Mouse (Mus musculus): ENCODE measurements around the gene Znrf2. TPM values are rescaled to one million over a fixed set of nuclear protein-coding genes. Genes with fewer than 3 reads are reported as not detected.

Gene Znrf2
- total and polyA plus RNA-seq, 3 experiments: 16.0 to 26.9 (median 18.3) TPM

GRCm38 (mm10) chr6:54883424-54883823 lies 66.7 kb downstream of the Znrf2 start:
- no peak overlapping the region for H3K27ac ChIP-seq (ENCODE audit: insufficient read depth, low read depth)
- no peak for TF ChIP-seq USF2 (conservative IDR thresholded peaks at IDR 0.05; ENCODE audit: low read depth, low read length)
- no peak for TF ChIP-seq JUND (conservative IDR thresholded peaks at IDR 0.05; ENCODE audit: low read depth, low read length)
- no peak for TF ChIP-seq ZC3H11A (IDR thresholded peaks at IDR 0.05; ENCODE audit: low read depth, low read length)
- no peak for TF ChIP-seq NELFE (IDR thresholded peaks at IDR 0.05; ENCODE audit: low read depth, low read length)
- TF ChIP-seq CHD2 (IDR thresholded peaks at IDR 0.05; ENCODE audit: low read length): no peak
- no peak for TF ChIP-seq E2F4 (IDR thresholded peaks at IDR 0.05; ENCODE audit: insufficient replicate concordance, low read depth, low read length)
- no peak for TF ChIP-seq SIN3A (IDR thresholded peaks at IDR 0.05; ENCODE audit: low read length)
- TF ChIP-seq ZKSCAN1 (IDR thresholded peaks at IDR 0.05; ENCODE audit: borderline replicate concordance, low read depth, low read length): no peak
- no peak for TF ChIP-seq MEF2A (IDR thresholded peaks at IDR 0.05; ENCODE audit: borderline replicate concordance, low read depth, low read length)
- TF ChIP-seq RCOR1 (conservative IDR thresholded peaks at IDR 0.05; ENCODE audit: low read depth, low read length): no peak
- TF ChIP-seq CHD1 (IDR thresholded peaks at IDR 0.05; ENCODE audit: low read depth, low read length): no peak
- no peak for TF ChIP-seq PAX5 (IDR thresholded peaks at IDR 0.05; ENCODE audit: low read length)
- TF ChIP-seq ZMIZ1 (IDR thresholded peaks at IDR 0.05; ENCODE audit: low read depth, low read length): no peak
- TF ChIP-seq MAX (IDR thresholded peaks at IDR 0.05; ENCODE audit: low read length): no peak
- TF ChIP-seq POLR2A (IDR thresholded peaks at IDR 0.05; ENCODE audit: low read depth, low read length): no peak
- no peak for TF ChIP-seq MAFK (IDR thresholded peaks at IDR 0.05; ENCODE audit: insufficient replicate concordance, low read length)
- no peak for TF ChIP-seq TBP (conservative IDR thresholded peaks at IDR 0.05; ENCODE audit: low read depth, low read length)
- TF ChIP-seq HCFC1 (IDR thresholded peaks at IDR 0.05; ENCODE audit: low read depth, low read length): no peak
- H3K4me3 ChIP-seq (replicated peaks in 1 of 3; ENCODE audit: low read depth in 2 of 3, low read length in 2 of 3, poor library complexity in 1 of 3): no peak overlapping the region
- H3K27me3 ChIP-seq (replicated peaks): no peaks in the 10 kb centered on the region
- H3K36me3 ChIP-seq (replicated peaks in 1 of 2; ENCODE audit: control insufficient read depth in 1 of 2, insufficient read depth in 1 of 2, low read length in 1 of 2): peaks cover 2 to 51% of the 10 kb centered on the region in 2 experiments
- peaks cover 0 to 22% of the 10 kb centered on the region in 2 experiments; a peak in 2 of 4 replicates for H3K4me1 ChIP-seq (ENCODE audit: control insufficient read depth in 1 of 2, insufficient read depth in 2 of 2)
- DNase-seq (ENCODE audit: extremely low read depth): no peak
- dilution Hi-C loops (cut with MboI; ENCODE audit: extremely low pct_ligation_motif_present, extremely low pct_unique_long_range_greater_than_20kb, low sequenced_read_pairs) (no loop called here), in situ Hi-C loops (cut with MboI; ENCODE audit: low pct_ligation_motif_present, low pct_unique_long_range_greater_than_20kb, low sequenced_read_pairs) (no loop called here)
- H3K4me2 ChIP-seq (ENCODE audit: insufficient read depth, low read depth, poor library complexity, severe bottlenecking): no peak overlapping the region
- H3K9ac ChIP-seq (ENCODE audit: insufficient read depth, low read depth): no peak overlapping the region
- H3K79me2 ChIP-seq (replicated peaks; ENCODE audit: control insufficient read depth, extremely low read depth, insufficient read depth, poor library complexity, severe bottlenecking): no peaks in the 10 kb centered on the region
- H3K9me3 ChIP-seq (replicated peaks; ENCODE audit: low read length): no peaks in the 10 kb centered on the region

- Histone ChIP-seq H3K36me3 (replicated peaks in 1 of 2; ENCODE audit: control insufficient read depth in 1 of 2, insufficient read depth in 1 of 2, low read length in 1 of 2) (peaks cover 2 to 41% of the 10 kb centered on the region in 2 experiments), H3K4me1 (ENCODE audit: control insufficient read depth in 1 of 2, insufficient read depth in 2 of 2) (peaks cover 0 to 32% of the 10 kb centered on the region in 2 experiments; a peak in 2 of 4 replicates), H3K79me2 (replicated peaks; ENCODE audit: control insufficient read depth, extremely low read depth, insufficient read depth, poor library complexity, severe bottlenecking) (no peaks in the 10 kb centered on the region), H3K27me3 (replicated peaks) (no peaks in the 10 kb centered on the region), H3K9me3 (replicated peaks; ENCODE audit: low read length) (no peaks in the 10 kb centered on the region), H3K4me2 (ENCODE audit: insufficient read depth, low read depth, poor library complexity, severe bottlenecking) (no peak overlapping the region), H3K9ac (ENCODE audit: insufficient read depth, low read depth) (no peak overlapping the region), H3K27ac (ENCODE audit: insufficient read depth, low read depth) (no peak overlapping the region), H3K4me3 (replicated peaks in 1 of 3; ENCODE audit: low read depth in 2 of 3, low read length in 2 of 3, poor library complexity in 1 of 3) (no peak overlapping the region)
- DNase-seq (ENCODE audit: extremely low read depth): no peak
- no peak for TF ChIP-seq ZC3H11A (IDR thresholded peaks at IDR 0.05; ENCODE audit: low read depth, low read length)
- no peak for TF ChIP-seq SIN3A (IDR thresholded peaks at IDR 0.05; ENCODE audit: low read length)
- no peak for TF ChIP-seq BHLHE40 (IDR thresholded peaks at IDR 0.05; ENCODE audit: low read depth, low read length)
- TF ChIP-seq ETS1 (conservative IDR thresholded peaks at IDR 0.05; ENCODE audit: low read depth, low read length): no peak
- no peak for TF ChIP-seq JUN (IDR thresholded peaks at IDR 0.05; ENCODE audit: insufficient read depth, low read depth, low read length)
- TF ChIP-seq MAX (IDR thresholded peaks at IDR 0.05; ENCODE audit: low read length): no peak
- TF ChIP-seq CTCF (conservative IDR thresholded peaks at IDR 0.05 in 1 of 2, IDR thresholded peaks at IDR 0.05 in 1 of 2; ENCODE audit: low read depth in 2 of 2, low read length in 2 of 2): no peak
- no peak for TF ChIP-seq CHD1 (IDR thresholded peaks at IDR 0.05; ENCODE audit: low read depth, low read length)
- no peak for TF ChIP-seq USF1 (IDR thresholded peaks at IDR 0.05; ENCODE audit: low read depth, low read length)
- TF ChIP-seq CHD2 (IDR thresholded peaks at IDR 0.05; ENCODE audit: low read length): no peak
- TF ChIP-seq PAX5 (IDR thresholded peaks at IDR 0.05; ENCODE audit: low read length): no peak
- no peak for TF ChIP-seq TCF12 (IDR thresholded peaks at IDR 0.05; ENCODE audit: low read depth, low read length)
- no peak for TF ChIP-seq NELFE (IDR thresholded peaks at IDR 0.05; ENCODE audit: low read depth, low read length)
- TF ChIP-seq MYC (IDR thresholded peaks at IDR 0.05; ENCODE audit: low read depth, low read length): no peak
- TF ChIP-seq NRF1 (IDR thresholded peaks at IDR 0.05; ENCODE audit: low read depth, low read length): no peak
- TF ChIP-seq ZMIZ1 (IDR thresholded peaks at IDR 0.05; ENCODE audit: low read depth, low read length): no peak
- dilution Hi-C loops (cut with MboI; ENCODE audit: extremely low pct_ligation_motif_present, extremely low pct_unique_long_range_greater_than_20kb, low sequenced_read_pairs): no loop called here
- in situ Hi-C loops (cut with MboI; ENCODE audit: low pct_ligation_motif_present, low pct_unique_long_range_greater_than_20kb, low sequenced_read_pairs): no loop called here
These were observed 69.5 kb downstream of the Znrf2 start for GRCm38 (mm10) chr6:54886195-54886594.

Measured in CH12.LX (cell line).